Mouse (Mus musculus): ENCODE measurements around the gene Spdya. TPM values are rescaled to one million over a fixed set of nuclear protein-coding genes. Genes with fewer than 3 reads are reported as not detected.
A peak's percentile ranks its signal among the peaks of the same experiment; 100 is the strongest.

The Spdya gene
- polyA plus RNA-seq, 1 experiment: not detected

DNA sequence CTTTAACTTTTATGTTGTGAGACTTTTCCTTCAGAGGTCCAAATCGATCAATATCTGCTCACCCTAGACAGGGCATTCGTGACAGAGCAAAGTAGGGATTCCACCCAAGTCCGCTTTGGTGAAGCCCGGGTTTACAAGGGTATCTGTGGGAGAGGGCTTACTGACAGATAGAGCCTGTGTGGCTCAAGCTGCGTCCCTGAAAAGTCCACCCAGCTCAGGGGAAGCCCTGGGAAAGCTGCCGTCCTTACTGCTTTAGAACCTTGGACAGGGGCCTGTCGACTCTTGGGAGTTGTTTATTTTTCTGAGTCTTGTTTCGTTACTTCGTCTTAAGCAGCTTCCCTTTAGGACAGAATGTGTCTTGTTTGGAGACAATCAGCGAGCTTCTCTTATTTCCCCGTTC is 1.0 kb downstream of the Spdya start:
- H3K4me3 ChIP-seq (replicated peaks): peak overlapping the region; percentile 65
- H3K9me3 ChIP-seq: no peaks in the 10 kb centered on the region
- TF ChIP-seq FLI1 (IDR thresholded peaks at IDR 0.05; ENCODE audit: low read length) (no peak), GATA1 (IDR thresholded peaks at IDR 0.05; ENCODE audit: borderline replicate concordance, low read length) (no peak)
- H3K36me3 ChIP-seq (replicated peaks; ENCODE audit: low read length): no peaks in the 10 kb centered on the region
- peaks cover 18% of the 10 kb centered on the region for H3K4me1 ChIP-seq
- peaks cover 51% of the 10 kb centered on the region for H3K27me3 ChIP-seq (replicated peaks)

GRCm38 (mm10) chr17:71561631-71562030 is 9.8 kb downstream of the Spdya start:
- Histone ChIP-seq H3K36me3 (replicated peaks; ENCODE audit: low read length) (no peaks in the 10 kb centered on the region), H3K4me3 (replicated peaks) (no peak overlapping the region), H3K4me1 (no peaks in the 10 kb centered on the region), H3K9me3 (no peaks in the 10 kb centered on the region), H3K27me3 (replicated peaks) (peaks cover 2% of the 10 kb centered on the region)
- TF ChIP-seq GATA1 (IDR thresholded peaks at IDR 0.05; ENCODE audit: borderline replicate concordance, low read length) (no peak), FLI1 (IDR thresholded peaks at IDR 0.05; ENCODE audit: low read length) (no peak)

- H3K36me3 ChIP-seq (replicated peaks; ENCODE audit: low read length): no peaks in the 10 kb centered on the region
- no peaks in the 10 kb centered on the region for H3K27me3 ChIP-seq (replicated peaks)
- H3K9me3 ChIP-seq: no peaks in the 10 kb centered on the region
- TF ChIP-seq GATA1 (IDR thresholded peaks at IDR 0.05; ENCODE audit: borderline replicate concordance, low read length): no peak
- TF ChIP-seq FLI1 (IDR thresholded peaks at IDR 0.05; ENCODE audit: low read length): no peak
- 0 out of 2 replicates have a peak, but pooled peaks cover 3% of the 10 kb centered on the region for H3K4me1 ChIP-seq
- no peak overlapping the region for H3K4me3 ChIP-seq (replicated peaks)
These were observed 27.4 kb downstream of the Spdya start for GRCm38 (mm10) chr17:71579176-71579705.

DNA sequence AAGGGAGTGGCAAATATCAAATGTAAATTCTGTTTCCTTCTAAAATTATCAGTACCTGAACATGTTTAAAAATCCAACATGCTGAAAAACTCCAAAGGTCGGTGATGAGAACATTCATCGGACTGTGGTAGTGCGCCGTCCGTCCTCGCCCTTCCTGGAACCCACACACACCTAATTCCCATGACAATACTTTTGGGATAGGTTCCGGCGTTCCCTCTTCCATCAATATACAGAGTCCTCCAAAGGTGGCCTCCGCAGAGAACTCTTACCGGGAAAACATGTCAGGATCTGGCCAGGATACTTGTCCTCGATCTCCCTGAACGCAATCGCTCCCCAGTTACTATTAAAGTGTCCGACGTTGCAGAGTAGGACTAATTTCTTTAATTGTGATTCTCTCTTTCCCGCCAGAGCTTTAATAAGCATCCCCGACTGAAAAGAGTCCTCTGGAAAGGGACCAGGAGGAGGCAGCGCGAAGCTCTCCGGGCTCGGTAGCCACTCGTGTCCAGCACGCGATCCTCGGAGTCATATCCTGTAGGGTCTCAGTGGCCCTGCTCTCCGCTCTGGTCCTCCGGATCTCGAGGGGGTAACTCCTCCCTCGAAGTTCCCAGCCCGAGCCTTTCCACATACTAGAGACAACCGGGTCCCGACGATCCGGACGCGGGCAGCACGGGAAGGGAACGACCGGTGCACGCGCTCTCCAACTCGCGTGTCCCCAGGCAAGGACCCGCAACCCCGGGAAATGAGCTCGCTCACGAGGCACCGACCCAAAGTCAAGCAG is 46.2 kb downstream of the Spdya start:
- TF ChIP-seq GATA1 (IDR thresholded peaks at IDR 0.05; ENCODE audit: borderline replicate concordance, low read length) (no peak), FLI1 (IDR thresholded peaks at IDR 0.05; ENCODE audit: low read length) (no peak)
- Histone ChIP-seq H3K36me3 (replicated peaks; ENCODE audit: low read length) (peaks cover 8% of the 10 kb centered on the region), H3K27me3 (replicated peaks) (no peaks in the 10 kb centered on the region), H3K9me3 (no peaks in the 10 kb centered on the region), H3K4me1 (peaks cover 38% of the 10 kb centered on the region), H3K4me3 (replicated peaks) (peak overlapping the region; percentile 93)

GRCm38 (mm10) chr17:71598659-71599554 is 47.0 kb downstream of the Spdya start:
- peaks cover 38% of the 10 kb centered on the region for H3K4me1 ChIP-seq
- TF ChIP-seq FLI1 (IDR thresholded peaks at IDR 0.05; ENCODE audit: low read length): no peak
- no peak for TF ChIP-seq GATA1 (IDR thresholded peaks at IDR 0.05; ENCODE audit: borderline replicate concordance, low read length)
- peaks cover 7% of the 10 kb centered on the region for H3K36me3 ChIP-seq (replicated peaks; ENCODE audit: low read length)
- H3K27me3 ChIP-seq (replicated peaks): peaks cover 3% of the 10 kb centered on the region
- H3K4me3 ChIP-seq (replicated peaks): peak overlapping the region; percentile 93
- H3K9me3 ChIP-seq: no peaks in the 10 kb centered on the region

GRCm38 (mm10) chr17:71615638-71616318 is 63.9 kb downstream of the Spdya start, which contains the start of gene Wdr43:
TSS of gene Wdr43 (plus strand) at chr17:71615895.
- Histone ChIP-seq H3K9me3 (no peaks in the 10 kb centered on the region), H3K4me1 (peaks cover 29% of the 10 kb centered on the region), H3K36me3 (replicated peaks; ENCODE audit: low read length) (peaks cover 7% of the 10 kb centered on the region), H3K27me3 (replicated peaks) (no peaks in the 10 kb centered on the region), H3K4me3 (replicated peaks) (peak within 1 kb of the TSS; percentile 100)
- no peak for TF ChIP-seq GATA1 (IDR thresholded peaks at IDR 0.05; ENCODE audit: borderline replicate concordance, low read length)
- 0 out of 2 replicates have a peak, but pooled peaks have one; percentile 36 for TF ChIP-seq FLI1 (IDR thresholded peaks at IDR 0.05; ENCODE audit: low read length)

DNA sequence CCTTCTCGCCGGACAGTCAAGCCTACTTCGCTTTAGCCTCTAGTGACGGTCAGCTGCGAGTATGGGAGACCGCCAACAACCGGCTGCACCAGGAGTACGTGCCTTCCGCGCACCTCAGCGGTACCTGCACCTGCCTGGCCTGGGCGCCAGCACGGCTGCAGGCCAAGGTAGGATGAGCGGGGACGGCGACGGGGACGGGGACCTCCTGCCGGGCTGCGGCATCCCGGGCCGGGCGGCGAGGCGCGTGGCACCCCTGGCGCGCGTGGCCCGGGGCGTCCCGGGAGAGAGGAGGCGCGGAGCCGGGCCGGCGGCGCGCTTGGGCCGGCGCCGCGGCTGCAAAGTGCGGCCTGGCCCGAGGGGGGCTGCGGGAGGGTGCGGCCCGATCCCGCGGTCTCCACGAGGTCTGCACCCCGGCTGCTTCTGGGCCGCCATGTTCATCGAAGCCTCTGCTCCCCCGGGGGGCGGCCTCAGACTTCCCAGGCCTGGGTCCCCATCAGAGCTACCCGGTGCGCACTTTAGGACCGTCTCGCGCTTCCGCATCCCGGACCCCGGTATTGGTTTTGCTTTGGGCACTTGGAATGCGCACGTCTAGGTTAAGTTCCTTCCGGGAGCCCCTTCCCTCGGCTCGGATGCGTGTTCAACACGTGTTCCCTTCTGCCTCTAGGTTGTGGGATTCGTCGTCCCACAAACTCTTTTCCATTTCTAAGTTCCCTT is 64.6 kb downstream of the Spdya start:
- Histone ChIP-seq H3K4me3 (replicated peaks) (peak overlapping the region; percentile 100), H3K4me1 (peaks cover 32% of the 10 kb centered on the region), H3K27me3 (replicated peaks) (no peaks in the 10 kb centered on the region), H3K36me3 (replicated peaks; ENCODE audit: low read length) (peaks cover 8% of the 10 kb centered on the region), H3K9me3 (no peaks in the 10 kb centered on the region)
- TF ChIP-seq FLI1 (IDR thresholded peaks at IDR 0.05; ENCODE audit: low read length): no peak
- no peak for TF ChIP-seq GATA1 (IDR thresholded peaks at IDR 0.05; ENCODE audit: borderline replicate concordance, low read length)

DNA sequence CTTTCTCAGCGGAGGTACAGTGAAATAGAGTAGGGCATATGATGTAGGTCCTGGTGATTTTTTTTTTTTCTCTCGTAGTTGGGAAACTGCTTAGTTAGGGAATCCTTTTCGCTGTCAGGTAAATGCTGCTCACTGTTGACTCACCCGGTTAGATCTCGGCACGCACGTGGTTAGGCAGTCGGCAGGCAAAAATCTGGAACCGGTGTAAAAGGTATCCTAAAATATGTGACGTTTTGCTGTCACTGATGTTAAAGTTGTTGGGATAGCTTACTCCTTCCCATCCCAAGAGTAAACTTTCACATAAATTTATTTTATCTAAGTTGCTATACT is 65.1 kb downstream of the Spdya start:
- peak overlapping the region; percentile 100 for H3K4me3 ChIP-seq (replicated peaks)
- no peaks in the 10 kb centered on the region for H3K27me3 ChIP-seq (replicated peaks)
- no peaks in the 10 kb centered on the region for H3K9me3 ChIP-seq
- H3K4me1 ChIP-seq: peaks cover 36% of the 10 kb centered on the region
- TF ChIP-seq FLI1 (IDR thresholded peaks at IDR 0.05; ENCODE audit: low read length) (no peak), GATA1 (IDR thresholded peaks at IDR 0.05; ENCODE audit: borderline replicate concordance, low read length) (no peak)
- H3K36me3 ChIP-seq (replicated peaks; ENCODE audit: low read length): peaks cover 9% of the 10 kb centered on the region

GRCm38 (mm10) chr17:71617974-71618373 is 66.1 kb downstream of the Spdya start:
- no peak for TF ChIP-seq GATA1 (IDR thresholded peaks at IDR 0.05; ENCODE audit: borderline replicate concordance, low read length)
- no peak for TF ChIP-seq FLI1 (IDR thresholded peaks at IDR 0.05; ENCODE audit: low read length)
- peak overlapping the region; percentile 100 for H3K4me3 ChIP-seq (replicated peaks)
- no peaks in the 10 kb centered on the region for H3K27me3 ChIP-seq (replicated peaks)
- H3K36me3 ChIP-seq (replicated peaks; ENCODE audit: low read length): peaks cover 9% of the 10 kb centered on the region
- H3K4me1 ChIP-seq: peaks cover 41% of the 10 kb centered on the region
- no peaks in the 10 kb centered on the region for H3K9me3 ChIP-seq

All from megakaryocyte, embryonic 14.5 days (primary cell).